Mouse (Mus musculus) hematopoietic stem cell, adult 5-6 weeks (primary cell): ENCODE data around the gene Tspan9. TPM values are rescaled to one million over a fixed set of nuclear protein-coding genes. Genes with fewer than 3 reads are reported as not detected.

Experiments
- ATAC-seq, 2 experiments: fragments of 125-278 bp in 1 of 2; replicated peaks in 1 of 2; 2 replicates each; pipeline ENCODE4 v1.8.0; 2016 to 2017; ENCODE audit warnings: inconsistent platforms in 2 of 2, mild to moderate bottlenecking in 2 of 2, moderate number of reproducible peaks in 2 of 2, low read depth in 1 of 2, moderate TSS enrichment in 1 of 2; ENCODE audit not compliant: low FRiP score in 2 of 2, poor library complexity in 2 of 2, severe bottlenecking in 2 of 2, insufficient read depth in 1 of 2, low TSS enrichment in 1 of 2
- total RNA-seq: library from RNA; stranded (forward); fragments of 172-1452, 232-1000 nt; gene quantifications from 2 replicates; pipeline ENCODE4 v1.2.3, GENCODE M21; 2017

The Tspan9 gene
- total RNA-seq, 1 experiment from 2014 or later: 14.3 TPM

DNA sequence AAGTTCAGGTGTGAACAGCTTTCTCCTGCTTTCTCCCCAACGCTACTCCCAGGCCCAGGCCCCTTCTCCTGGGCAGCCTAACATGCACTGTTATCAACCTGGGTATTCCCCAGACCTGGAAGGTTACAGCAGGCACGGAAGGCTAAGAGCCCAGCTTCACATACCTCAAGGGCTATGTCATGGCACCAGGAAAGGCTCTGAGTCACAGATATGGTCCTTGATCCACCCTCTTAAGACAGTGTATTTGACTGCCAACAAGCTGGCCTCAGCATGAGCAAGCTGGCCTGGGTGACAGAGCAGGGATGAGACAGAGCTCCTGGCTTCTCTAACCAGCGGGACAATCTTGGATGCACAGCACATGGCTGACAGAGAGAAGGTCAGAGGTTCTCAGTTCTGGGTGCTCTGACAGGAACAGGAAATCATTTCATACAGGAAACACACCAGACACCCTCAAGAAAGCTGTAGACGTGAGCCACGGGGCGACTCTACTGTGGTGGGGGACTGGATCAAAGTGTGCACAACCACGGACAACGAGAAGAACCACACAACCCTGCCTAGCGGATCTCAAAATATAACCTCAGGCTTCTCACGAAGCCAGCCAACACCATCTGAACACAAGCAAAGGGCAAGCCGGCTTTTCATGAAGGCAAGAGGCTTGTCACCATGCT, 151.8 kb downstream of the Tspan9 start:
- 0 out of 4 replicates have a peak, but pooled peaks of 1 of the 2 experiments have one; percentile 13 for ATAC-seq

DNA sequence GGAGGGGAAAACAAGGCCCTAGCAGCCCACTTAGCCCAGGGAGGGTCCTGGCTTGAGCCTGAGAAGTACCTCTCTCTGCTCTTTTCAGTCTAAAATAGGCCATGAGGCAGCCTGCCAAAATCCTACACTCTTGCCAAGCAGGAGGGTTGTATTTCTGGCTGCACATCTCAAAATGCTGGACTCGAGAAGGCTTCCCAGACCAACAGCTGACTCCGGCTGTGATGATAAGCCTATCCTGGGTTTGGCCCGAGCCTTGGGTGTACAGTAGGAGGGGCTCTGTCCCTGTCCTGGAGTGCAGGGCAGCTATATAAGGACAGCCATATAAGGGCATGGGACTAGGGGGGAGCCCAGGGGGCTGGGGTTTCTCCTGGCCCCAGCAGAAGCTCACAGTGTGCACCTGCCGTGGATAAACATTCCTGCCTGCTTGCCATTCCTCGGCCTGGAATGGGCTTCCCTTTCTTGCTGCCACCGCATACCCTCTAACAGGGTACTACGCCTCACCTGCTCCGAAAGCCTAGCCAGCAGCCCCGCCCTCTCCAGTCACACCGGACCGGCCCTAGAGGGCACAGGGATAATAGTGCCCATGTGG, 153.7 kb downstream of the Tspan9 start:
- no peak for ATAC-seq

DNA sequence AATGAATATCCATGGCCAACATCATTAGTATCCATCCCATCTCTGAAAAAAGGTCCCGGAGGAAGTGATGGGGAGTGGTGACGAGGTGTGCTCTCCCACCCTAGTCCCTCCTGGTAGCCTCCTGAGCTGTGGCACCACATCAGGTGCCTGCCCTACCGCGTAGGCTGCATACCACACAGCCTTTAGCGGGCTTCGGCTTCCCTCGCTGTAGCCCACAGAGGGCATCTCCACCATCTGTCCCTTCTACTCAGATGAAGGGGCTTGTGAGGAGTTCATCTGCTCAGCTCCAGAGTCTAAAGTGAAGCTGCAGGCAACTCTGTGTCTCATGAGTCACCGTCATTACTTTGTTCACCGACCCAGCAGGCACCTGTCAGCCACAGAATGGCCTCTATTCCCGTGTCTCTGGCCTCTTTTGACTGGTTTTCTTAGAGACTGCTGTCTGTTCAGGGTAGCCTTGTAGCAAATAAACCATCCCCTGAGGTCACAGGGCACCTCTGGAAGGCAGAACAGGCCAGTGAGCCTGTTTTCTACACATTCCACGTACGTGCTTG, 154.4 kb downstream of the Tspan9 start:
- no peak for ATAC-seq

DNA sequence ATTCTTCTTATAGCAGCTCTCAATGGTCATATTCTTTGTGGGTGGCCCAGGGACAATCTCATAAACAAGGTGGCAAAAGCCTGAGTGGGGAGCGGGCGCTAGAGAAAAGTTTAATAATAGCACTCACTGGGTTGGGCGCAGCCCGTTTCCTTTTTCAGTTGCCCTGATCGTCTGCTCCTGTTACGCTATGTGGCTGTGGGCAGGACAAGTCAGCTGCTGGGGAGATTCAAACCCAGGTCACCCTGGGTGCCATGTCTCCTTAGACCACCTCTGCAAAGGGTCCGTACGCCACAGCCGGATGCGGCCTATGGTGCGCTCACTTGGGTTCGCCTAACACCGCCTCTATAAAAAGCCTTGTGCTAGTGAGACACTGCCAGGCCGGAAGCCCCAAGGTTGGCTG, 156.0 kb downstream of the Tspan9 start:
- no peak for ATAC-seq

DNA sequence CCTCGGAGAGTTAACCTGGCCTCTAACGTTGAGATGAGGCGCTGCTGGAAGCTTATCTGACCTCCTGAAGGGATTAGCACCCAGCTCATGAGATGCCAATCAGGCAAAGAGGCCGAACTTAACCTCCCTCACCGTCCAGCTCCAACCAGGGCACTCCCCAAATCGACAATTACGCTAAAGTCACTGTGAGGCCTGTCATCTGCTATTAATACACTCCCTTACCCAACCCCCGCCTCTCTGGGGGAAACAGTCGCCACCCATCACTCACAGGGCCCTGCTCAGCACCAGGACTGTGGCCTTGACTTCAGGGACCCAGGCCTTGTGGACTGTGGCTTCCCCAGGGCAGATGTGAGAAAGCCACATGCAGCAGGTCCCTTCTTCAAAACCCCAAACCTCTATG, 157.0 kb downstream of the Tspan9 start:
- ATAC-seq: no peak

DNA sequence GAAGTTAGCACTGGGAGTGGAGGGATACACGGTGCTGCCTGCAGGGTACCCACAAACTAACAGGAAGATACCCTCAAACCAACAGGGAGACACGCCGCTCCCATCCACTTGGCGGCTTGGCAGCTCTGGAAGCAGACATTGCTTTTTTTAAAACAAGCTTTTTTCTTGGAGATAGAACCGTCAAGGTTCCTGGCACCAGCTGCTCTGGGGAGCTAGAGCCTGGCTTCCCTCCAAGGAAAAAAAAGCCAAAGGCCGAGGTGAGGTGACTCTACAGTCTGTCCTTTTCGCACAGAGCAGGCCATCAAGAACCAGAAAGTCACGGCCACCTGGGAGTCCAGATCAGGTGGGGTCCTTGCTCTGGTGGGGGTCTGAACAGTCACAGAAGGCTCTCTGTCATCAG, 162.2 kb downstream of the Tspan9 start:
- no peak for ATAC-seq

DNA sequence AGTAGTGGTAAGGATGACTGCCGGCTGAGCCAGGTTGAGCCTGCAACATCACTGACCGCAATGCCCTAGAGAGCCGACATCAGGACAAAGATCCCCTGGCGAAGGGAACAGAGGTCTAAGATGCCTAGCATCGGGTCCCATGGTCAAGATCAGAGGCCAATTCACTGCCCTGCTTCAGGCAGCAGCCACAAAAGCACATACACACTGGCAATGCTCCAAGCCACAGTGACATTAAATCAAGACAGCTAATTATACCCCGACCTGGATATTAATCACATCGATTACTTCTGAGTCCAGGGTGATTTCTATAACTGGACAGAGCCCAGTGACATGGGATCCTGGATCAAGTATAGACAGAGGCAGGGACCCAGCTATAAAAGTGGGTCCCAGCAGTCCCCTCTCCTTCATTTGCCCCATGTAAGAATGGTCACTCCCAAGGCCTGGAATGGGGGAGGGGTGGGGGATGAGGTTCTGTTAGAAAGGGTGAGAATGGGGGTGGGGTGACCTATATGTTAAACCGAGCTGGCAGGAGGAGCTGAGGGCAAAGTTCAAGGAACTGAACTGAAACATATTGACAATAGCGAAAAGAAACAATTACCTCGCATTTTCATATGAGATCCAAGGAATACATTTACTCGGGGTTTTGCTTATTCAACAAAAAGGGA, 162.9 kb downstream of the Tspan9 start:
- ATAC-seq: no peak

DNA sequence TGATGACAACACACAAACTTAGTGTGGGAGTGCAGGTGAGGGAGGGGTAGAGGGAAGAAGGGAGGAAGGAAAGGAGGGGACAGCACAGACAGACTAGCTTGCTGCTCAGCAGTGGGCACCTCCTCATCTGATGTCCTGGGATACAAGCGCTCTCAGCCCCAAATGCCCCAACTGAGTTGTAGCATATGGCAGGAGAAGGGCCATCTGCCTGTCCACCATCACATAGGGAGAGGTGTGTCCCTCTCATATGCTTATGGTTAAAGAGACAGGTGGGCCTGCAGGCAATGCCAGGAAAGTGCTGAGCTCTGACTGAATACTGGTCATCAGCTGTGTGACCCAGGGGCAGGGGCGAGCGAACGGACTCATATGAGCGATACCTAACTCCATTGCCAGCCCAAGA, 163.6 kb downstream of the Tspan9 start:
- no peak for ATAC-seq

DNA sequence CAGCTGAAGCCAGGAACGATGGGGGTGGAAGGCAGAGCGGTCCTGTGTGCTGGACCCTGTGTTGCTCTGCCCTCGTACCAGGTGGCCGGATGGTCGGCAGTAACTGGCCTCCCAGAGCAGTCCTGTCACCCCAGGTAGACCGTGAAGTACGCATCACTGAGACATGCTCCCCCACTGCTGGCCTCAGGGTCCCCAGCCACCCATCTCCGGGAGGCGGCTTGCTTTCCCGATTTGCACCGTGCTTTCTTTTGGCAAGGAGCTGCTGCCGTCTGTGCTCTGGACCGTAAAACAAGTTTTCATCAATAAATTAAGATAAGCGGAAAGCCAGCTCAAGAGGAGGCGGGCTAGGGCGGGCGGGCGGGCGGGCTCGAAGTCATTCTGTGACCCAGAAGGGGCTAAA, 164.5 kb downstream of the Tspan9 start:
- ATAC-seq: no peak

DNA sequence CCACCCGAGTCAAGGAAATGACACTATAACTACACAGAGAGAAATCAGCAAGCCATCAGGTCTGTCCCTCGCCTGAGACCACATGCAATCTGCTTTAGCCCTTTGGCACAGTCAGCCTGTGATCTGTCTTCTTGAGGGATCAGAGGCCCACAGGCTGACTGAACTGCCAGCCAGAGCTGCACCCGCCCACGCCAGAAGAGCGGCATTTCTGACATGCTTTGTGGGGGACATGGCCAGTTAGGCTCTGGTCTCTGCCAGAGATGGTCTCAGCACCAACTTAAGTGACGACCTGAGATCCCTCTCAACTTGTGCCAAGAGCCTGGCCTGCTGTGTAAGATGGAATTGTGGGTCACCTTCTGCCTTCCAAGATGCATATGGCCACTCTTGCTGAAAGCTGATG, 166.7 kb downstream of the Tspan9 start:
- ATAC-seq: no peak

DNA sequence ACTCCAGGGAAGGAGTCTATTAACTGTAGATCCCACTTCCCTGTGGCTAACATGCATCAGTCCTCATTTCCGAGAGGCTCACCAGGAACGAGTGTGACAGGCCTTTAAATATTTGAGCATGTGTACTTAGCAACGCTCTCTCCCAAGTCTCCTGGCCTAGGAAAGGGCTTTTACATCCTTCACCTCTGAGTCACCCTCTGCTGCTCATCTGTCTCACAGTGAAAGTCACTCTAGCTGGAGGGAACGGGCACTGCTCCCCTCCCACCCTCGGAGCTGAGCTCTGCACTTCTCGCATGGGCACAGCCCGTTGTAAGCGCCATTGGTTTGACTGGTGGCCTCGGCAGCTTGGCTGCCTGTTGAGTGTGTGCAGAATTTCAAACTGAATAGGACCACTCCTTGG, 169.4 kb downstream of the Tspan9 start:
- ATAC-seq: no peak

DNA sequence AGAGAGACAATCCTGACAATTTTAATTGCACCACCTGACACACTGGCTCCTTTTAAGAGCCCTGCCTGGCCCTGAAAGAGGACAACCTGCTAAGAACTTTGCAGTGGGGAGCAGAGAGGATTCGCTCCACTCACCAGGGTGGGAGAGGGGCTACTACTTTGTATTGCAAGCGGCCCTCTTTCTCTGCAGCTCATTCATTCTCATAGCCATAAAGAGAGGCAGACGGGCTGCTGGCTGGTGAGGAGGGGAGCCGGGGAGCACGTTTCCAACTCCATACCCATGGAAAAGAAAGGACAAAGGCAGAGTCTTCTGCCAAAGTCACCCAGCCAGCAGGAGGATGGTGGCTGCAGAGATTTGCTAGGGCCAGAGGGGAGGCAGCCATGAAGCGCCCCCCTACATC, 169.8 kb downstream of the Tspan9 start:
- ATAC-seq: no peak

DNA sequence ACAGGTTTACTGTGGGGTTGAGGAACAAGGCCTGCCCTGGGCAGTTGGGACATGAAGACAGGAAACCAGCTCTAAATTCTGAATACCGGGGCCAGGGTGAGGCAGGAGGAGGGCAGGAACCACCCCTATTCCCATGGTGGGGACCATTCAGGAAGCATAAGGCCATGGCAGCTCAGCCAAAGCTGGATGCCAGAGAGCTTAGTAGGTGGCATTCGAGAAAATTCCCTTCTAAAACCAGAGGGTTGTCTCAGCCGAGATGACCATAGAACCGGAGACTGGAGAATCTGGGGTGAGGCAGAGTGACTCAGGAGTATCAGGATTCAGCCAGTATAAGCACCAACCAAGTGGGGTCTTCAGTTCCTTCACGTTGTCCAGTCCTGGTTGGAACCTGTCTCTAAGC, 171.5 kb downstream of the Tspan9 start:
- ATAC-seq: no peak

DNA sequence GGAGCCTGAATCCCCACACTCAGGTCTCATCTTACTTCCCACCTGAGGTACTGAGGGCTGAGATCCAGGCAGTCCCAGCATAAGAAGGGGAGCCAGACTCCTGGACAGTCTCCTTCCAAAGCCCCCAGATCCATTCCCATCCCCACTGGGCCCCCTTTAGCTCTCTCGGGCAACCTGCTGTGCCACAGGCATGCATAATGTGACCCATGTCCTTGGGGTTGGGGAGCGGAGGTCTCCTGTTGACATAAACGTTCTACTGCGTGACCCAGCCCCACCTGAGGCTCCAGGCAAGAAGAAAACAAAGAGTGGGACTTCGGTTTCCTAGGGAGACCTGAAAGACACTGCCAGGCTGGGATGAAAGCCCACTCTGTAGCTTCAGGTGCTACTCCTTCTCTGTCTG, 172.5 kb downstream of the Tspan9 start:
- ATAC-seq: no peak

DNA sequence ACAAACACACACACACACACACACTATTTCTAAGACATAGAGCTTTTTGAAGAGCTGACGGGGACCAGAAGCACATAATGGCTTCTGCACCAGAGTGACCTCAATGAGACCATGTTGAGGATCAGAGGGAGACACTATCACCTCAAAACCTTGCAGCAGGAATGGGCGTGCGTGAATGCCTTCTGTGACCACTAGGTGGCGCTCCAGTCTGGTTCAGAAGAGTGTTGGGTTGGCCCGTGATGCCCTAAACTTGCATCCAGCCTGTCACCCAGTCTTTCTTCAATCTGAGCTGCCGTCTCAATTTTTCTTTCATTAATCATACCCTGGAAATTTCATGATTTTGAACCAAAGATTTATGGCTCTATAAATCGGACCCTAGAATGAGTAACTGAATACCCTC, 173.3 kb downstream of the Tspan9 start:
- peak; percentile 71 to 84 for ATAC-seq

DNA sequence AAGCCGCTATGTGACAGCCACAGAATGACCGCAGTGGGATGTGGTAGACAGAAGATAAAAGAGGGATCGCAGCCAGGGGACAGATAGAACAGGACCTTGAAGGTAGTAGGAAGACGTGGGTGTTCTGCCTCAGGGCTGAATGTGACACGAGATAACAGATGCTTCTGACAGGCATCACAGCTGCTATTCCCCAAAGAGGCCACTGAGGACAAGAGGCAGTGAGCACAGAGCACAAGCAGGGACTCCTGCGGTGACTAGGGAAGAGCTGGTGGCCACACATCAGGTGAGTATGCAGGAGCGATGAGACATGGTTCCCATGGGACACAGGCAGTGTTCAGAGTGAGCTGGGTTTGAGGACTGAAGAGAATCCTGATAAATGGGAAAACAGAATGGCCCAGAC, 173.7 kb downstream of the Tspan9 start:
- ATAC-seq: no peak

DNA sequence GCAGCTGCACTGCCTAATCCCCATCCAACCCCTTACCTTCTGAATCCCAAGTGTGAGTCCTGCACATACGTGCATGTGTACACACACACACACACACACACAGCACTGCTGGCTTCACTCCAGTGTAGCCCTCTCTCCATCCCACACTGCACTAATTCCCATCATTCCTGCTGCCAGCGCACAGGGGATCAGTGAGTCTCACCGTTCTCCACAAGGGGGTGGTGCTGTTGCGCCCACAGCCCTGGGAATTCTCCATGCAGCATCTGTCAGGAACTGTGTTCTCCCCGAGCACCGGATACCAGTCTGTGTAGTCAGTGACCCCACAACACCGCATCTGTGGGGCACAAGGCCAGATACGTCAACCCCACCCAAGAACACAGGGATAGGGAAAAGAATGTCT, 177.9 kb downstream of the Tspan9 start:
- ATAC-seq: no peak

DNA sequence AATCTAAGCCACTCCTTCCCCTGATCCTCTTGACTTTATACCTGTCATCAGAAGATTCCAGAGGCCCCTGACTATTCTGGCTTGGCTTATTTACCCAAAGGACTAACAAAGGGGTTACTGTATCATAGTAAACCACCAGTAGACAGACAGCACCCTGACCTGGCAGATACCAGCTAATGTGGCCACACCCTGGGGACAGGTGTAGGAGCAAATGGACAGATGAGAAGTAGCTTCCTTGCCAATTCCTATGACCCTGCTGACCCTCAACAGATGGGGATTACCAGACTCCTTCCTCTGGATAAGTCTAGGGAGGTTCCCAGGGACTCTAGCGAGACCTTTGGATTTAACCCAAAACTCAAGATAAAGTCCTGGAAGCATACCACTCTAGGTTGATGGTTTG, 183.2 kb downstream of the Tspan9 start:
- no peak for ATAC-seq

DNA sequence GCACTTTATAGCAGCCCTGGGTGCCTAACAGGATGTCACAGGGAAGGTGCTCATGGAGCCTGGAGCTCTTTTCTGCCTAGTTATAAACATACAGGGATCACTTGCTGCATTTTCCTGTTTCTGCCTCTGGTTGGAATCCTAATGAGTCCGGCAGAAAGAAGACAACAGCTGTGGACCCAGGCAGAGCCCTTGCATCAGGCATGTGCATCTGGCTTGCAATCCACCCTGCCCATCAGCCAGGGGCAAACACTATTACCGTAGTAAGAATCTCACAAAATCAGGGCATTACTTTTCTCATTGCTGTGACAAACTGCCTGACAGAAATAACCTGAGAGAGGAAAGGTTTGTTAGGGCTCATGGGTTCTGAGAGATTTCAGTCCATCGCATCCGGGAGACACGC, 187.2 kb downstream of the Tspan9 start:
- ATAC-seq: no peak
